Mouse (Mus musculus): ENCODE measurements at regions not wholly inside any gene's neighbourhood (a gene's known extent, or its start where the extent isn't known, plus 50 kb on each side); places are given as distances from the start of the nearest gene placed in this dataset.

DNA sequence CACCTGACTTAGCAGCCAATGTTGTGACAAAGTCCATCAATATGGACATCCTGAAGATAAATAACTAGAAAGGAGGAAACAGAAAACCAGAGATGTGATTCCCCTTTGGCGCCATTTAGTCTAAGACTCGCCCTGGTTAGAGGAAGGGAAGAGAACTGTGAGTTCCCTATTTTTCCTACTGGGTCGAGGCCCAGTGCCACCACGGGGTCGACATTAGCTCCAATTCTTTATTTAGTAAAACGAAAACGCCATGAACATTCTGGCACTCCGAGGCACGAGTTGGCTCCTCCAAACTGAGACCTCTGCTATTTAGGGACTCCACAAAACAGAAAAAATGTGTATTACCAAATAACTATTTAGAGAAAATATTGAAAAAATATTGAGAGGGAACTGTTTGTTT is 220.3 kb downstream of the Map2k4 start:
- TF ChIP-seq EP300 (IDR thresholded peaks at IDR 0.05; ENCODE audit: low read depth) (no peak), CTCF (IDR thresholded peaks at IDR 0.05; ENCODE audit: low read depth) (no peak)
